Mouse (Mus musculus) kidney, adult 2 months (tissue): ENCODE measurements at regions not wholly inside any gene's neighbourhood (a gene's known extent, or its start where the extent isn't known, plus 50 kb on each side); places are given as distances from the start of the nearest gene placed in this dataset.

Experiments
- CTCF ChIP-seq: fragments of 200-500 bp; conservative IDR thresholded peaks from 2 replicates; pipeline ENCODE4 v1.5.1; 2011; ENCODE audit warnings: low read depth, mild to moderate bottlenecking, control low read depth, low read length, moderate library complexity, mixed read lengths; ENCODE audit not compliant: insufficient read depth, insufficient read length
- POLR2A ChIP-seq: fragments of 200-500 bp; IDR thresholded peaks from one replicate; pipeline ENCODE4 v1.6.1; 2011; ENCODE audit warnings: low read depth, low read length, control low read depth

GRCm38 (mm10) chr14:123143489-123144046, 159.7 kb upstream of the Tmtc4 start:
- TF ChIP-seq CTCF (no peak), POLR2A (no peak)
